Mouse (Mus musculus): ENCODE results near the gene Ap3m1. TPM values are rescaled to one million over a fixed set of nuclear protein-coding genes. Genes with fewer than 3 reads are reported as not detected.
A peak's percentile ranks its signal among the peaks of the same experiment; 100 is the strongest.

Gene Ap3m1
- total RNA-seq, 1 experiment from 2014 or later: 52.1 TPM

GRCm38 (mm10) chr14:21029025-21029659, 23.2 kb downstream of the Ap3m1 start:
- ATAC-seq (replicated peaks; ENCODE audit: low read depth, poor library complexity, severe bottlenecking): no peak

GRCm38 (mm10) chr14:21027542-21027941, 24.8 kb downstream of the Ap3m1 start:
- ATAC-seq (replicated peaks; ENCODE audit: low read depth, poor library complexity, severe bottlenecking): no peak

GRCm38 (mm10) chr14:21020435-21020834, 31.9 kb downstream of the Ap3m1 start:
- ATAC-seq (replicated peaks; ENCODE audit: low read depth, poor library complexity, severe bottlenecking): no peak

GRCm38 (mm10) chr14:21018977-21019376, 33.3 kb downstream of the Ap3m1 start:
- ATAC-seq (replicated peaks; ENCODE audit: low read depth, poor library complexity, severe bottlenecking): peak; percentile 83

GRCm38 (mm10) chr14:21017871-21018270, 34.4 kb downstream of the Ap3m1 start:
- no peak for ATAC-seq (replicated peaks; ENCODE audit: low read depth, poor library complexity, severe bottlenecking)

GRCm38 (mm10) chr14:21013800-21014334, 38.4 kb downstream of the Ap3m1 start:
- no peak for ATAC-seq (replicated peaks; ENCODE audit: low read depth, poor library complexity, severe bottlenecking)

- no peak for ATAC-seq (replicated peaks; ENCODE audit: low read depth, poor library complexity, severe bottlenecking)
Measured at GRCm38 (mm10) chr14:20999617-21000016, 52.7 kb downstream of the Ap3m1 start.

GRCm38 (mm10) chr14:20997548-20997947, 54.8 kb downstream of the Ap3m1 start:
- ATAC-seq (replicated peaks; ENCODE audit: low read depth, poor library complexity, severe bottlenecking): no peak

GRCm38 (mm10) chr14:20996361-20996760, 55.9 kb downstream of the Ap3m1 start:
- ATAC-seq (replicated peaks; ENCODE audit: low read depth, poor library complexity, severe bottlenecking): no peak

GRCm38 (mm10) chr14:20995497-20995896, 56.8 kb downstream of the Ap3m1 start:
- ATAC-seq (replicated peaks; ENCODE audit: low read depth, poor library complexity, severe bottlenecking): no peak

GRCm38 (mm10) chr14:20994475-20994874, 57.8 kb downstream of the Ap3m1 start:
- no peak for ATAC-seq (replicated peaks; ENCODE audit: low read depth, poor library complexity, severe bottlenecking)

- ATAC-seq (replicated peaks; ENCODE audit: low read depth, poor library complexity, severe bottlenecking): peak; percentile 71; the same call in 1 of the 2 replicates
Measured at GRCm38 (mm10) chr14:20993067-20993691, 59.1 kb downstream of the Ap3m1 start.

GRCm38 (mm10) chr14:20991492-20991891, 60.8 kb downstream of the Ap3m1 start:
- no peak for ATAC-seq (replicated peaks; ENCODE audit: low read depth, poor library complexity, severe bottlenecking)

GRCm38 (mm10) chr14:20985482-20985881, 66.8 kb downstream of the Ap3m1 start:
- ATAC-seq (replicated peaks; ENCODE audit: low read depth, poor library complexity, severe bottlenecking): no peak

- no peak for ATAC-seq (replicated peaks; ENCODE audit: low read depth, poor library complexity, severe bottlenecking)
Measured at GRCm38 (mm10) chr14:20983832-20984231, 68.5 kb downstream of the Ap3m1 start.

Other genes with a start within 250 kb of the Ap3m1 start
- 0.92 and 1.6 TPM in 2 replicates for gene Plau, start 215.8 kb downstream of the Ap3m1 start, total RNA-seq (2017)
- 38.3 and 46.9 TPM in 2 replicates for gene Vcl, start 123.1 kb downstream of the Ap3m1 start, total RNA-seq (2017)
- 90.6 and 197 TPM in 2 replicates for gene Adk, start 66 bp upstream of the Ap3m1 start, total RNA-seq (2017)

Data from common myeloid progenitor, adult 5-6 weeks (primary cell).